Mouse (Mus musculus): ENCODE measurements around the gene Stk10.

DNA sequence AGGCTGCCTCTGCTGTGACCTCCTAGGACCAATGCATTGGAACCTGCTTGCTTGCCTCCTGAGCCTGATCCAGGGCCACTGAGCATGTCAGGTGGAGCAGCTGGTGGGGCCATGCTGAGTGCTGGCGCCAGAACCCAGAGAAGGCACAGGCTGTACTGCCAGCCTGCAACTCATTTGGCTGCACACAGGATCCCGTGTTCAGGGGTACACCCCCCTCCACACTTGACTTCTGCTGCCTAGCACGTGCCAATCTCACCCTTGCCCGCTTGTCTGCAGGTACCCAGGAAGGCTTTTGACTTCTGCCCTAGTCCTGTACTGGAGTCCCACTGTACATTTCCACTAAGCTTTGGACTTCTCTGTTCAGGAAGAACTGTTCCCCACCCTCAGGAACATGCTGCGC, 90.1 kb downstream of the Stk10 start:
- no peak for TF ChIP-seq EP300 (IDR thresholded peaks at IDR 0.05; ENCODE audit: insufficient read depth, low read depth, low read length)
- no peak for TF ChIP-seq POLR2A (IDR thresholded peaks at IDR 0.05; ENCODE audit: insufficient read depth, low read length)
